Mouse (Mus musculus): Measurements from ENCODE around the gene Rnf103. TPM values are rescaled to one million over a fixed set of nuclear protein-coding genes. Genes with fewer than 3 reads are reported as not detected.

Rnf103 gene
- total and polyA plus RNA-seq, 3 experiments = 7.6 to 26.7 (median 20.8) TPM

DNA sequence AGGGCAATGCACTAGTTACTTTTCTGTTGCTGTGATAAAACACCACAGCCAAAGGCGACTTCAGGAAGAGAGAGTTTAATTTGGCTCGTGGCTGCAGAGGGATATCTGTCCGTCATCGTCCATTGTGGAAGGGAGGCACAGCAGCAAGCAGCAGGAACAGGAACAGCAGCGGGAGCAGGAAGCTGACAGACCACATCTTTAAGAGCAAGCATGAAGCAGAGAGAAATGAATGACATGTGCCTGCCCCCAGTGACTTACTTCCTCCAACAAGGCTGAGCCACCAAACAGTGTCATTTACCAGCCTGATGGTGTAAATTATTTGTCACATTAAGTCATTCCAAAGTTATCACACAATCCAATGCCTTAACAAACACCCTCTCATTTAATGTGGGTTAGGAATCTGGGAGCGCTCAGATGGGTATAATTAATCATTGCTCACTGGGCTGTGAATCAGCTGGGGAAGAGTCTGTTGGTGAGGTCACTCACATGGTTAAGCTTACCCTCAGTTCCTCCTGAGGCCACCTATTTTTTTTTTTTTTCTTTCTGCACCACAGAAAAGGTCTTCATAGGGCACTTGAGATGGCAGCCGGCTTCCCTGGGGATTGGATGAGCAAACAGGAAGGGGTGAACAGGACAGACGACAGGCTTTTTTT lies 35.6 kb upstream of the Rnf103 start:
- Histone ChIP-seq H3K9ac (ENCODE audit: low read depth, low read length) (no peak overlapping the region), H3K27me3 (ENCODE audit: control insufficient read depth, insufficient read depth, low read length) (no peaks in the 10 kb centered on the region), H3K4me3 (no peak overlapping the region), H3K4me1 (ENCODE audit: control insufficient read depth, insufficient read depth, low read length) (peaks cover 1% of the 10 kb centered on the region; the same call in 1 of the 2 replicates), H3K36me3 (ENCODE audit: control insufficient read depth, insufficient read depth, low read length) (no peaks in the 10 kb centered on the region), H3K79me2 (replicated peaks; ENCODE audit: control insufficient read depth, insufficient read depth, low read length) (no peaks in the 10 kb centered on the region), H3K27ac (no peak overlapping the region)
- no peak for DNase-seq
- intact Hi-C loops (cut with DNase I) = no loop called here
- 50% methylated on average over 8 of the region's 8 CpGs for WGBS
- TF ChIP-seq CTCF (IDR thresholded peaks at IDR 0.05) (no peak), POLR2A (IDR thresholded peaks at IDR 0.05; ENCODE audit: insufficient read depth, low read depth, low read length) (no peak)

DNA sequence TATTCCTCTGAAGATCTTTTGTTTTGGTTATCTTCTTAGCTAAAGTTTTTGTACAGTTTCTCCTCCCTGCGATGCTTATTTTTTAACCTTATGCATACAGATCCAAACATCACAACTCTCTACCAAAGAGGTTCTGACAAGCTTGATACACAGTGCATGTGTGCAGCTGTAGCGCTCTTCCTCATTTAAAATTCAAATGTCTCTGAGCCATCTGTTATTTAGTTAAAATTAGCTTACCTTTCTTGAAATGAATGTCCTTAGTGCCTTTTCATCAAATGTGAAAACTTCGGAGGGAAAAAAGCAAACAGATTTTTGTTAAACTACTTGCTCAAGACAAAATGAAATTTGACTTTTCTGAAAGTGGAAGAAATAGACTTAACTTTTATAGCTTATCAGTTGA lies 28.5 kb upstream of the Rnf103 start:
- Histone ChIP-seq H3K9ac (ENCODE audit: low read depth, low read length) (no peak overlapping the region), H3K27ac (no peak overlapping the region), H3K36me3 (ENCODE audit: control insufficient read depth, insufficient read depth, low read length) (no peaks in the 10 kb centered on the region), H3K79me2 (replicated peaks; ENCODE audit: control insufficient read depth, insufficient read depth, low read length) (no peaks in the 10 kb centered on the region), H3K4me3 (no peak overlapping the region), H3K4me1 (ENCODE audit: control insufficient read depth, insufficient read depth, low read length) (no peaks in the 10 kb centered on the region), H3K27me3 (ENCODE audit: control insufficient read depth, insufficient read depth, low read length) (no peaks in the 10 kb centered on the region)
- intact Hi-C loops (cut with DNase I) = no loop called here
- WGBS = 88% methylated on average over 3 of the region's 3 CpGs
- TF ChIP-seq EP300 (IDR thresholded peaks at IDR 0.05; ENCODE audit: insufficient read depth, low read depth, low read length) = no peak
- TF ChIP-seq CTCF (IDR thresholded peaks at IDR 0.05) = no peak
- TF ChIP-seq POLR2A (IDR thresholded peaks at IDR 0.05; ENCODE audit: insufficient read depth, low read depth, low read length) = no peak
- DNase-seq = no peak

DNA sequence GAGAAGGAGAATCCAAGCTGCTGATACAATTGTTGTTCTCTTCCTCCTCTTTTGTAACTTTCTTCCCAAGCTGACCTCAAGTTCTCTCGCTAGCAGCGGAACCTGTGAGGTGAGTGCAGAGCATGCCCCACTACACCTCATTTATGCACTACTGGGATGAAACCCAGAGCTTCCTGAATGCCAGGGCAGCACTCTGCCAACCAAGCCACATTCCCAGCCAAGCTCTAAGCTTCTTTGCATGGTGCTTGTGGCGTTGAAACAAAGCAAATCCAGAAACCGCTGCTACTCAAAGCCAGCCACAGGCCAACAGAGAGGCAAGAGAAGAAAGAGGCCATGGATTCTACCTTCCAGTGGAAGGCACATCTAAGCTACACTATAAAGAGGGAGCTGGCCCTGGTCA lies 25.9 kb upstream of the Rnf103 start:
- Histone ChIP-seq H3K4me1 (ENCODE audit: control insufficient read depth, insufficient read depth, low read length) (no peaks in the 10 kb centered on the region), H3K79me2 (replicated peaks; ENCODE audit: control insufficient read depth, insufficient read depth, low read length) (no peaks in the 10 kb centered on the region), H3K4me3 (no peak overlapping the region), H3K27ac (no peak overlapping the region), H3K36me3 (ENCODE audit: control insufficient read depth, insufficient read depth, low read length) (no peaks in the 10 kb centered on the region), H3K9ac (ENCODE audit: low read depth, low read length) (no peak overlapping the region), H3K27me3 (ENCODE audit: control insufficient read depth, insufficient read depth, low read length) (no peaks in the 10 kb centered on the region)
- intact Hi-C loops (cut with DNase I) = no loop called here
- TF ChIP-seq EP300 (IDR thresholded peaks at IDR 0.05; ENCODE audit: insufficient read depth, low read depth, low read length) (no peak), POLR2A (IDR thresholded peaks at IDR 0.05; ENCODE audit: insufficient read depth, low read depth, low read length) (no peak), CTCF (IDR thresholded peaks at IDR 0.05) (no peak)
- WGBS = 56% methylated on average over 4 of the region's 4 CpGs
- no peak for DNase-seq

DNA sequence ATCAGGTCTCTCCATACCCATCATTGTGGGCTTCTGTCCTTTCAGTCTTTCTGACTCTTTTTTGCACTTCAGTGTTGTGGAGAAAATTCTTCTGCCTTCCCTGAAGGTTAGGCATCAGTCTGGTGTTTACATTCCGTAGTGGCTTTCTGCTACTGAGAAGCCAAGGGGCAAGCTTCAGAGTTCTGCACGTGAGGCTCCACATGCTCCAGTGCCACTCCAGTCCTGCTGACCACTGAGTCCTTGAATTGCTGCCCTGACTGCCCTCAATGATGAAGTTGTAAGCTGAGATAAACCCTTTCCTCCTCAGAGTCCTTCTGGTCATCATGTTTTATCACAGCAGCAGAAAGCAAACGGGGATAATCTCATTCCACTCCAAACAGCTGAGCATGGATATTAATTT lies 24.4 kb upstream of the Rnf103 start:
- no peaks in the 10 kb centered on the region for H3K4me1 ChIP-seq (ENCODE audit: control insufficient read depth, insufficient read depth, low read length)
- 47% methylated on average over 3 of the region's 3 CpGs for WGBS
- no peak overlapping the region for H3K27ac ChIP-seq
- H3K9ac ChIP-seq (ENCODE audit: low read depth, low read length) = no peak overlapping the region
- no peaks in the 10 kb centered on the region for H3K27me3 ChIP-seq (ENCODE audit: control insufficient read depth, insufficient read depth, low read length)
- H3K79me2 ChIP-seq (replicated peaks; ENCODE audit: control insufficient read depth, insufficient read depth, low read length) = no peaks in the 10 kb centered on the region
- no peak overlapping the region for H3K4me3 ChIP-seq
- TF ChIP-seq EP300 (IDR thresholded peaks at IDR 0.05; ENCODE audit: insufficient read depth, low read depth, low read length) (no peak), CTCF (IDR thresholded peaks at IDR 0.05) (no peak), POLR2A (IDR thresholded peaks at IDR 0.05; ENCODE audit: insufficient read depth, low read depth, low read length) (no peak)
- intact Hi-C loops (cut with DNase I) = no loop called here
- DNase-seq = no peak
- no peaks in the 10 kb centered on the region for H3K36me3 ChIP-seq (ENCODE audit: control insufficient read depth, insufficient read depth, low read length)

DNA sequence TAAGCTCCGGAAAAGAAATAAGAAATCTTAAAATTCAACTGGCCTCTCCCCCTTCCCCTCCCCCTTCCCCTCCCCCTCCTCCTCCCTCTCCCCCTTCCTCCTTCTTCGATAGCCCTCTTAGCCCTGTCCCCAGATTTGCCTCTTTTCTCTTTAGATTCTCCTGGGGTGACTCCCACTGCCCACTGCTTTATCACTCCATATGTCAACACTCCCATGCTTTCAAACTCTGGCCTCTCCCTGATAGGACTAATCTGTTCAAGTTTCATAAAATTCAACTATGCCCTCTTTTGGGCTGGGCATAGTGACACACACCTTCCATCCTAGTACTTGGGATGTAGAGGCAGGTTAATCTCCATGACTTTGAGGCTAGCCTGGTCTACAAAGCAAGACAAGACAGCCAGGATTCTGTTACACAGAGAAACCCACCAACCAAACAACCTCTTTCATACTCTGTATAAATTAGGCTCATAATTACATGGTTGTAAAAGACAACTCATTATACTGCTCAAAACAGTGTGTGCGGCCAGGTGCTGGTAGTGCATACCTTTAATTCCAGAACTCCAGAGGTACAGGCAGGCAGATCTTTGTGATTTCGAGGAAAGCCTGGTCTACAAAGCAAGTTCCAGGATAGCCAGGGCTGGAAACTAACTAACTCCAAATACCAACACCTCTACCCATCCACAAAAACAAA lies 21.7 kb upstream of the Rnf103 start:
- WGBS = 77% methylated on average over 4 of the region's 4 CpGs
- intact Hi-C loops (cut with DNase I) = no loop called here
- H3K4me1 ChIP-seq (ENCODE audit: control insufficient read depth, insufficient read depth, low read length) = no peaks in the 10 kb centered on the region

DNA sequence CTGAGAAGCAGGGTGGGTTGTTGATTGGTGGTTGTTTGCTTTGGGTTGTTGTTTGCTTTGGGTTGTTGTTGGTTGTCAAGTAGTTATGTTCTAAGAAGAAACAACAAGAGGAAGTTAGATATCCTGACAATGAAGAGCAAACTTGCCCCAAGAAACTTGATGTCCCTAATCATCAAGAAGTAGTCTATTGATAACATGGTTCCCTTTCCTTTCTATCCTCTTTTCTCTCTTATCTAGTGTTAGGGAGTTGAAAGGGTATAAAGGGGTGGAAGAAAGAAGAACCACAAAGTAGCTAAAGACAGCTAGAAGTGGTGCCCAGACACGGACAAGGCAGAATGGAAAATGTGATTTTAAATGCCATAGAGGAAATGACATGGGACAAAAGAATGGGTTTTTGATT lies 20.9 kb upstream of the Rnf103 start:
- Histone ChIP-seq H3K79me2 (replicated peaks; ENCODE audit: control insufficient read depth, insufficient read depth, low read length) (no peaks in the 10 kb centered on the region), H3K36me3 (ENCODE audit: control insufficient read depth, insufficient read depth, low read length) (no peaks in the 10 kb centered on the region), H3K4me1 (ENCODE audit: control insufficient read depth, insufficient read depth, low read length) (no peaks in the 10 kb centered on the region), H3K27ac (no peak overlapping the region), H3K27me3 (ENCODE audit: control insufficient read depth, insufficient read depth, low read length) (no peaks in the 10 kb centered on the region), H3K9ac (ENCODE audit: low read depth, low read length) (no peak overlapping the region), H3K4me3 (no peak overlapping the region)
- TF ChIP-seq EP300 (IDR thresholded peaks at IDR 0.05; ENCODE audit: insufficient read depth, low read depth, low read length) = no peak
- intact Hi-C loops (cut with DNase I) = no loop called here
- DNase-seq = no peak
- whole genome bisulfite sequencing = 45% methylated on average over 1 of the region's 1 CpGs

More for the DNA sequence above, 21.7 kb upstream of the Rnf103 start:
- H3K36me3 ChIP-seq (ENCODE audit: control insufficient read depth, insufficient read depth, low read length) = no peaks in the 10 kb centered on the region
- no peaks in the 10 kb centered on the region for H3K27me3 ChIP-seq (ENCODE audit: control insufficient read depth, insufficient read depth, low read length)
- H3K4me3 ChIP-seq = no peak overlapping the region
- no peak for TF ChIP-seq EP300 (IDR thresholded peaks at IDR 0.05; ENCODE audit: insufficient read depth, low read depth, low read length)
- TF ChIP-seq CTCF (IDR thresholded peaks at IDR 0.05) = no peak
- no peak for TF ChIP-seq POLR2A (IDR thresholded peaks at IDR 0.05; ENCODE audit: insufficient read depth, low read depth, low read length)
- no peak overlapping the region for H3K9ac ChIP-seq (ENCODE audit: low read depth, low read length)
- no peak overlapping the region for H3K27ac ChIP-seq
- no peak for DNase-seq
- H3K79me2 ChIP-seq (replicated peaks; ENCODE audit: control insufficient read depth, insufficient read depth, low read length) = no peaks in the 10 kb centered on the region

All from heart, adult 2 months (tissue).